Mouse (Mus musculus) stomach, postnatal 0 days (tissue): ENCODE results near the gene Kidins220. TPM values are rescaled to one million over a fixed set of nuclear protein-coding genes. Genes with fewer than 3 reads are reported as not detected.

Experiments
- ATAC-seq: fragments of 200-750 bp; cut with Nextera tagmentation; 2 replicates; pipeline ENCODE4 v1.8.0; 2017; ENCODE audit not compliant: low FRiP score, low TSS enrichment
- DNase-seq: peaks from one replicate; pipeline ENCODE4 v3.0.0-alpha.2; 2016; ENCODE audit warnings: low spot score
- H3K27ac ChIP-seq: fragments of 300-500 bp; sonication (generic); replicated peaks from 2 replicates; pipeline ENCODE4 v1.5.1; 2014; ENCODE audit warnings: mild to moderate bottlenecking, control low read depth
- H3K27me3 ChIP-seq: fragments of 300-500 bp; sonication (generic); 2 replicates; pipeline ENCODE4 v1.6.1; 2014; ENCODE audit warnings: low read length; ENCODE audit not compliant: control insufficient read depth, insufficient read depth
- H3K36me3 ChIP-seq: fragments of 300-500 bp; sonication (generic); 2 replicates; pipeline ENCODE4 v1.6.1; 2014; ENCODE audit warnings: low read length, mixed read lengths; ENCODE audit not compliant: control insufficient read depth, insufficient read depth
- H3K4me1 ChIP-seq: fragments of 300-500 bp; sonication (generic); replicated peaks from 2 replicates; pipeline ENCODE4 v1.6.1; 2014; ENCODE audit warnings: antibody characterized with exemption; ENCODE audit not compliant: control insufficient read depth, insufficient read depth
- H3K4me2 ChIP-seq: fragments of 300-500 bp; sonication (generic); replicated peaks from 2 replicates; pipeline ENCODE4 v1.6.1; 2014; ENCODE audit warnings: low read depth, mild to moderate bottlenecking, control low read depth, moderate library complexity
- H3K4me3 ChIP-seq: fragments of 300-500 bp; sonication (generic); 2 replicates; pipeline ENCODE4 v1.5.1; 2014; ENCODE audit warnings: low read depth, low read length, control low read depth
- H3K9ac ChIP-seq: fragments of 300-500 bp; sonication (generic); 2 replicates; pipeline ENCODE4 v1.6.1; 2014; ENCODE audit warnings: mild to moderate bottlenecking, low read length, control low read depth, mixed read lengths
- H3K9me3 ChIP-seq: fragments of 300-500 bp; sonication (generic); 2 replicates; pipeline ENCODE4 v1.6.1; 2016; ENCODE audit warnings: low read length; ENCODE audit not compliant: control insufficient read depth
- CTCF ChIP-seq: IDR thresholded peaks from 2 replicates; pipeline ENCODE4 v1.5.1; 2016; ENCODE audit warnings: antibody characterized with exemption, low read depth, mild to moderate bottlenecking, moderate library complexity
- EP300 ChIP-seq: optimal IDR thresholded peaks from 2 replicates; pipeline ENCODE3; 2016; ENCODE audit warnings: antibody characterized with exemption
- WGBS: fragments of 180-500 bp; shearing (Covaris S2); extraction: QIAGEN DNeasy Blood & Tissue Kit; methylation state at CpG from one replicate; pipeline ENCODE4 v1.1.7; 2014; 5-methylcytosine and 5-hydroxymethylcytosine counted together
- polyA plus RNA-seq: library from polyadenylated mRNA; unstranded; fragments of >200 nt; fragmentation: Nextera tagmentation; extraction: Ambion mirVana; gene quantifications from 2 replicates; pipeline ENCODE4 v1.2.1, GENCODE M21; 2015

Gene Kidins220
- polyA plus RNA-seq, 1 experiment from 2014 or later, result 9.1 TPM

GRCm38 (mm10) chr12:24955137-24955536 is 19.6 kb upstream of the Kidins220 start:
- no peak overlapping the region for H3K27ac ChIP-seq
- 76% methylated on average over 9 of the region's 9 CpGs for WGBS

GRCm38 (mm10) chr12:24958526-24958925 is 16.2 kb upstream of the Kidins220 start:
- Histone ChIP-seq H3K4me2 (no peak overlapping the region), H3K36me3 (peaks cover 4% of the 10 kb centered on the region; the same call in 1 of the 2 replicates), H3K9ac (no peak overlapping the region), H3K9me3 (no peaks in the 10 kb centered on the region), H3K4me1 (no peaks in the 10 kb centered on the region), H3K27me3 (no peaks in the 10 kb centered on the region), H3K27ac (no peak overlapping the region), H3K4me3 (no peak overlapping the region)
- DNase-seq (no peak), ATAC-seq (no peak)
- WGBS, result 92% methylated on average over 3 of the region's 3 CpGs
- TF ChIP-seq CTCF, result no peak
- no peak for TF ChIP-seq EP300

More at GRCm38 (mm10) chr12:24955137-24955536, 19.6 kb upstream of the Kidins220 start:
- H3K4me1 ChIP-seq, result no peaks in the 10 kb centered on the region
- ATAC-seq, result no peak
- no peaks in the 10 kb centered on the region for H3K27me3 ChIP-seq
- DNase-seq, result no peak
- H3K4me3 ChIP-seq, result no peak overlapping the region
- peaks cover 4% of the 10 kb centered on the region; the same call in 1 of the 2 replicates for H3K36me3 ChIP-seq
- H3K4me2 ChIP-seq, result no peak overlapping the region
- H3K9ac ChIP-seq, result no peak overlapping the region
- TF ChIP-seq EP300, result no peak
- TF ChIP-seq CTCF, result no peak
- H3K9me3 ChIP-seq, result no peaks in the 10 kb centered on the region

- no peak overlapping the region for H3K27ac ChIP-seq
- 0 out of 2 replicates have a peak, but pooled peaks cover 3% of the 10 kb centered on the region for H3K9me3 ChIP-seq
- H3K4me2 ChIP-seq, result no peak overlapping the region
- H3K9ac ChIP-seq, result no peak overlapping the region
- ATAC-seq (peak; percentile 57; the same call in 1 of the 2 replicates), DNase-seq (no peak)
- 80% methylated on average over 7 of the region's 7 CpGs for WGBS
- H3K4me1 ChIP-seq, result no peaks in the 10 kb centered on the region
- TF ChIP-seq EP300 (no peak), CTCF (no peak)
- H3K27me3 ChIP-seq, result no peaks in the 10 kb centered on the region
- H3K36me3 ChIP-seq, result no peaks in the 10 kb centered on the region
- H3K4me3 ChIP-seq, result no peak overlapping the region
Measured at GRCm38 (mm10) chr12:24961821-24962220, 12.9 kb upstream of the Kidins220 start.

- no peak for ATAC-seq
- no peaks in the 10 kb centered on the region for H3K36me3 ChIP-seq
- 66% methylated on average over 11 of the region's 11 CpGs for WGBS
- no peak for DNase-seq
- no peak overlapping the region for H3K27ac ChIP-seq
- no peak overlapping the region for H3K4me2 ChIP-seq
- H3K4me1 ChIP-seq, result no peaks in the 10 kb centered on the region
- H3K9me3 ChIP-seq, result 0 out of 2 replicates have a peak, but pooled peaks cover 3% of the 10 kb centered on the region
- no peak overlapping the region for H3K9ac ChIP-seq
- H3K27me3 ChIP-seq, result no peaks in the 10 kb centered on the region
- TF ChIP-seq CTCF (no peak), EP300 (no peak)
- no peak overlapping the region for H3K4me3 ChIP-seq
Measured at GRCm38 (mm10) chr12:24962362-24962967, 12.3 kb upstream of the Kidins220 start.

GRCm38 (mm10) chr12:24963393-24964022 is 11.2 kb upstream of the Kidins220 start:
- no peaks in the 10 kb centered on the region for H3K27me3 ChIP-seq
- 0 out of 2 replicates have a peak, but pooled peaks cover 3% of the 10 kb centered on the region for H3K9me3 ChIP-seq
- DNase-seq (no peak), ATAC-seq (no peak)
- no peak overlapping the region for H3K9ac ChIP-seq
- 64% methylated on average over 13 of the region's 13 CpGs for WGBS
- no peaks in the 10 kb centered on the region for H3K4me1 ChIP-seq
- H3K27ac ChIP-seq, result peak overlapping the region; percentile 69; the same call in 1 of the 2 replicates
- no peak for TF ChIP-seq CTCF
- no peak for TF ChIP-seq EP300
- H3K4me3 ChIP-seq, result no peak overlapping the region
- H3K4me2 ChIP-seq, result 0 out of 2 replicates have a peak overlapping the region, but pooled peaks have one; percentile 27
- no peaks in the 10 kb centered on the region for H3K36me3 ChIP-seq

GRCm38 (mm10) chr12:24965406-24965805 is 9.3 kb upstream of the Kidins220 start:
- 0 out of 2 replicates have a peak, but pooled peaks cover 3% of the 10 kb centered on the region for H3K9me3 ChIP-seq
- H3K27ac ChIP-seq, result no peak overlapping the region
- no peaks in the 10 kb centered on the region for H3K4me1 ChIP-seq
- no peak overlapping the region for H3K9ac ChIP-seq
- no peak overlapping the region for H3K4me2 ChIP-seq
- TF ChIP-seq CTCF (no peak), EP300 (no peak)
- no peaks in the 10 kb centered on the region for H3K27me3 ChIP-seq
- H3K4me3 ChIP-seq, result no peak overlapping the region
- WGBS, result 82% methylated on average over 6 of the region's 6 CpGs
- ATAC-seq, result no peak
- DNase-seq, result no peak
- H3K36me3 ChIP-seq, result no peaks in the 10 kb centered on the region
